Comparison of ENCODE assay signal across 7 mouse cellular contexts in the genomic region with DNA sequence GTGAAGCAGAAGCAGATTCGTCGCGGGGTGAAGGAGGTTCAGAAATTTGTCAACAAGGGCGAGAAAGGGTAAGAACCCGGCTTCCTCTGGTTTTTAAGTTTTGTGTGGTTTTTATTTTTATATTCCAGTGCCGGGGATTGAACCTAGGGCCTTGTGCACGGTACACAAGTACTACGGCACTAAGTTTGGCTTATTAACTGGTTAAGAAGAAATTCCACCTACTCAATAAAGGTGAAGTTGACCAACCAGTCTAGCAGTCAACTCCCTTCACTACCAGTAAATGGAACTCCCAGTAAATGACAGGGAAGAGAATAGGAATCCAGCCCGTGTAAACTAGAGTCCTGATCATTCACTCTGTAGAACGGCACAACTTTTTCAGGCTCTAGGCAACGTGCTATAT. TPM values are rescaled to one million over a fixed set of nuclear protein-coding genes. Genes with fewer than 3 reads are reported as not detected.
A peak's percentile ranks its signal among the peaks of the same experiment; 100 is the strongest.
DNase-seq lines count a peak whose midpoint lies in the region; ATAC-seq lines count a peak whose summit lies in the region.

No protein-coding gene starts in this region.

- H3K27me3 ChIP-seq in megakaryocyte, embryonic 14.5 days (replicated peaks), result no peaks in the 10 kb centered on the region
- H3K27me3 ChIP-seq in forebrain, embryonic 11.5 days (ENCODE audit: control insufficient read depth, insufficient read depth, low read length), result no peaks in the 10 kb centered on the region
- H3K27me3 ChIP-seq in limb, embryonic 13.5 days, result no peaks in the 10 kb centered on the region
- H3K27me3 ChIP-seq in stomach, embryonic 14.5 days (ENCODE audit: control insufficient read depth, insufficient read depth, low read length), result no peaks in the 10 kb centered on the region

- peak overlapping the region; percentile 74 for H3K9ac ChIP-seq in forebrain, embryonic 11.5 days (ENCODE audit: low read length)
- peak overlapping the region; percentile 83 for H3K9ac ChIP-seq in limb, embryonic 13.5 days
- peak overlapping the region; percentile 78 for H3K9ac ChIP-seq in stomach, embryonic 14.5 days (replicated peaks; ENCODE audit: low read depth, low read length)

- H3K4me3 ChIP-seq in megakaryocyte, embryonic 14.5 days (replicated peaks), result peak overlapping the region; percentile 96
- H3K4me3 ChIP-seq in forebrain, embryonic 11.5 days (ENCODE audit: low read depth, low read length), result peak overlapping the region; percentile 68
- H3K4me3 ChIP-seq in limb, embryonic 13.5 days, result peak overlapping the region; percentile 85
- peak overlapping the region; percentile 90 for H3K4me3 ChIP-seq in stomach, embryonic 14.5 days (ENCODE audit: low read depth, low read length)

- peaks cover 41% of the 10 kb centered on the region for H3K36me3 ChIP-seq in megakaryocyte, embryonic 14.5 days (replicated peaks; ENCODE audit: low read length)
- H3K36me3 ChIP-seq in forebrain, embryonic 11.5 days (ENCODE audit: control insufficient read depth, insufficient read depth, low read length), result peaks cover 8% of the 10 kb centered on the region
- peaks cover 37% of the 10 kb centered on the region for H3K36me3 ChIP-seq in limb, embryonic 13.5 days
- peaks cover 28% of the 10 kb centered on the region for H3K36me3 ChIP-seq in stomach, embryonic 14.5 days (ENCODE audit: control insufficient read depth, insufficient read depth, low read length)

- H3K27ac ChIP-seq in forebrain, embryonic 11.5 days (ENCODE audit: low read depth, low read length), result no peak overlapping the region
- no peak overlapping the region for H3K27ac ChIP-seq in limb, embryonic 13.5 days
- H3K27ac ChIP-seq in stomach, embryonic 14.5 days (ENCODE audit: low read length), result peak overlapping the region; percentile 52; the same call in 1 of the 2 replicates

- no peaks in the 10 kb centered on the region for H3K9me3 ChIP-seq in megakaryocyte, embryonic 14.5 days
- H3K9me3 ChIP-seq in forebrain, embryonic 11.5 days (ENCODE audit: control insufficient read depth, low read length), result no peaks in the 10 kb centered on the region
- H3K9me3 ChIP-seq in limb, embryonic 13.5 days, result no peaks in the 10 kb centered on the region
- no peaks in the 10 kb centered on the region for H3K9me3 ChIP-seq in stomach, embryonic 14.5 days (ENCODE audit: control insufficient read depth, low read depth, low read length)

- peak overlapping the region; percentile 53 for H3K4me2 ChIP-seq in forebrain, embryonic 11.5 days (ENCODE audit: low read depth, low read length, severe bottlenecking)
- peak overlapping the region; percentile 88 for H3K4me2 ChIP-seq in limb, embryonic 13.5 days (replicated peaks)
- H3K4me2 ChIP-seq in stomach, embryonic 14.5 days (replicated peaks; ENCODE audit: low read depth, low read length), result peak overlapping the region; percentile 78

- DNase-seq in forebrain, embryonic 11.5 days (ENCODE audit: low spot score), result no peak
- DNase-seq in right cerebral cortex, postnatal 4 days, result no peak
- DNase-seq in spleen, postnatal 14 days (ENCODE audit: low spot score in 2 of 2), result no peak

- WGBS in forebrain, embryonic 11.5 days, result 1% methylated on average over 11 of the region's 11 CpGs
- 2% methylated on average over 11 of the region's 11 CpGs for WGBS in limb, embryonic 13.5 days
- under 1% methylated on average over 11 of the region's 11 CpGs for WGBS in stomach, embryonic 14.5 days

- H3K4me1 ChIP-seq in megakaryocyte, embryonic 14.5 days, result peaks cover 72% of the 10 kb centered on the region
- H3K4me1 ChIP-seq in forebrain, embryonic 11.5 days (replicated peaks; ENCODE audit: control insufficient read depth, insufficient read depth, low read length), result peaks cover 10% of the 10 kb centered on the region
- peaks cover 27% of the 10 kb centered on the region for H3K4me1 ChIP-seq in limb, embryonic 13.5 days
- H3K4me1 ChIP-seq in stomach, embryonic 14.5 days (ENCODE audit: control insufficient read depth, insufficient read depth, low read length), result peaks cover 13% of the 10 kb centered on the region; the same call in 1 of the 2 replicates

- no peak for ATAC-seq in megakaryocyte, adult 5-6 weeks (ENCODE audit: poor library complexity, severe bottlenecking)
- ATAC-seq in forebrain, embryonic 11.5 days (replicated peaks; ENCODE audit: low FRiP score), result no peak
- no peak for ATAC-seq in limb, embryonic 13.5 days (ENCODE audit: low FRiP score, low read depth)
- no peak for ATAC-seq in stomach, embryonic 14.5 days (ENCODE audit: insufficient number of reproducible peaks, insufficient read depth, low FRiP score, low read depth)

RNA-seq across cellular contexts. Expression of a gene that starts 0.5 kb away (rescaled TPM):
- polyA plus RNA-seq in megakaryocyte, embryonic 14.5 days (2012; ENCODE audit: insufficient read depth, low replicate concordance), result 44.8 and 144 TPM in 2 replicates
- 45.3 and 50.5 TPM in 2 replicates for total RNA-seq in megakaryocyte, adult 5-6 weeks (2015)
- 38.1 and 52.6 TPM in 2 replicates for total RNA-seq in megakaryocyte, adult 5-6 weeks (2017)
- 154 and 165 TPM in 2 replicates for polyA plus RNA-seq in forebrain, embryonic 11.5 days (2014; fragmentation: Nextera tagmentation; extraction: Ambion mirVana)
- polyA plus RNA-seq in limb, embryonic 13.5 days (2015; fragmentation: Nextera tagmentation; extraction: Ambion mirVana), result 129 and 141 TPM in 2 replicates
- polyA plus RNA-seq in stomach, embryonic 14.5 days (2014; fragmentation: Nextera tagmentation; extraction: Ambion mirVana), result 159 and 174 TPM in 2 replicates

RNA-seq across cellular contexts. Expression of a gene that starts 13.4 kb away (rescaled TPM):
- 373 and 587 TPM in 2 replicates for polyA plus RNA-seq in megakaryocyte, embryonic 14.5 days (2012; ENCODE audit: insufficient read depth, low replicate concordance)
- total RNA-seq in megakaryocyte, adult 5-6 weeks (2015), result 319 and 341 TPM in 2 replicates
- total RNA-seq in megakaryocyte, adult 5-6 weeks (2017), result 548 and 571 TPM in 2 replicates
- polyA plus RNA-seq in forebrain, embryonic 11.5 days (2014; fragmentation: Nextera tagmentation; extraction: Ambion mirVana), result 830 and 925 TPM in 2 replicates
- polyA plus RNA-seq in limb, embryonic 13.5 days (2015; fragmentation: Nextera tagmentation; extraction: Ambion mirVana), result 415 TPM in 2 replicates
- polyA plus RNA-seq in stomach, embryonic 14.5 days (2014; fragmentation: Nextera tagmentation; extraction: Ambion mirVana), result 474 and 532 TPM in 2 replicates

RNA-seq across cellular contexts. Expression of a gene that starts 15.6 kb away (rescaled TPM):
- 12.9 and 15.1 TPM in 2 replicates for polyA plus RNA-seq in megakaryocyte, embryonic 14.5 days (2012; ENCODE audit: insufficient read depth, low replicate concordance)
- total RNA-seq in megakaryocyte, adult 5-6 weeks (2015), result 50.8 and 63.1 TPM in 2 replicates
- total RNA-seq in megakaryocyte, adult 5-6 weeks (2017), result 19.2 and 35.5 TPM in 2 replicates
- 40.4 and 47.8 TPM in 2 replicates for polyA plus RNA-seq in forebrain, embryonic 11.5 days (2014; fragmentation: Nextera tagmentation; extraction: Ambion mirVana)
- 51.8 and 56.1 TPM in 2 replicates for polyA plus RNA-seq in limb, embryonic 13.5 days (2015; fragmentation: Nextera tagmentation; extraction: Ambion mirVana)
- 42.6 and 47.8 TPM in 2 replicates for polyA plus RNA-seq in stomach, embryonic 14.5 days (2014; fragmentation: Nextera tagmentation; extraction: Ambion mirVana)

RNA-seq across cellular contexts. Expression of a gene that starts 30.6 kb away (rescaled TPM):
- polyA plus RNA-seq in megakaryocyte, embryonic 14.5 days (2012; ENCODE audit: insufficient read depth, low replicate concordance), result 2.5 and 6.0 TPM in 2 replicates
- 0.80 and 1.3 TPM in 2 replicates for total RNA-seq in megakaryocyte, adult 5-6 weeks (2015)
- total RNA-seq in megakaryocyte, adult 5-6 weeks (2017), result 0.45 and 2.9 TPM in 2 replicates
- polyA plus RNA-seq in forebrain, embryonic 11.5 days (2014; fragmentation: Nextera tagmentation; extraction: Ambion mirVana), result 11.3 and 11.7 TPM in 2 replicates
- 31.1 and 32.4 TPM in 2 replicates for polyA plus RNA-seq in limb, embryonic 13.5 days (2015; fragmentation: Nextera tagmentation; extraction: Ambion mirVana)
- polyA plus RNA-seq in stomach, embryonic 14.5 days (2014; fragmentation: Nextera tagmentation; extraction: Ambion mirVana), result 12.7 and 13.4 TPM in 2 replicates

RNA-seq across cellular contexts. Expression of a gene that starts 30.7 kb away (rescaled TPM):
- polyA plus RNA-seq in megakaryocyte, embryonic 14.5 days (2012; ENCODE audit: insufficient read depth, low replicate concordance), result not detected in 2 replicates
- 0.33 and 0.43 TPM in 2 replicates for total RNA-seq in megakaryocyte, adult 5-6 weeks (2015)
- 0.26 TPM in 1 of 2 replicates, not detected in the other for total RNA-seq in megakaryocyte, adult 5-6 weeks (2017)
- polyA plus RNA-seq in forebrain, embryonic 11.5 days (2014; fragmentation: Nextera tagmentation; extraction: Ambion mirVana), result 0.97 and 1.1 TPM in 2 replicates
- 3.1 and 3.5 TPM in 2 replicates for polyA plus RNA-seq in limb, embryonic 13.5 days (2015; fragmentation: Nextera tagmentation; extraction: Ambion mirVana)
- 5.2 and 6.3 TPM in 2 replicates for polyA plus RNA-seq in stomach, embryonic 14.5 days (2014; fragmentation: Nextera tagmentation; extraction: Ambion mirVana)
